Mouse (Mus musculus) layer of hippocampus, postnatal 36 days (tissue): ENCODE measurements around the gene Wiz. TPM values are rescaled to one million over a fixed set of nuclear protein-coding genes. Genes with fewer than 3 reads are reported as not detected.

Source experiments
- DNase-seq, 2 experiments: peaks; one replicate each; pipeline ENCODE4 v3.0.0; 2022
- total RNA-seq, 2 experiments: library from RNA; stranded (reverse); gene quantifications; 2 replicates each; pipeline ENCODE4 v1.2.3; 2021

The Wiz gene
- total RNA-seq = 10 to 100 TPM; 48.8 to 49.4 TPM

- DNase-seq = peak; percentile 92
Measured at GRCm38 (mm10) chr17:32389101-32389659, at the start of gene Wiz. Gene Wiz, minus strand, starts transcription at chr17:32389439.

GRCm38 (mm10) chr17:32437106-32437505 is 47.9 kb upstream of the Wiz start:
- no peak for DNase-seq

GRCm38 (mm10) chr17:32435151-32435550 is 45.9 kb upstream of the Wiz start:
- no peak for DNase-seq

- DNase-seq = no peak
Measured at GRCm38 (mm10) chr17:32434324-32434723, 45.1 kb upstream of the Wiz start.

- no peak for DNase-seq
Measured at GRCm38 (mm10) chr17:32431972-32432371, 42.7 kb upstream of the Wiz start.

- DNase-seq = no peak
Measured at GRCm38 (mm10) chr17:32426610-32427009, 37.4 kb upstream of the Wiz start.

- no peak for DNase-seq
Measured at GRCm38 (mm10) chr17:32424034-32424433, 34.8 kb upstream of the Wiz start, which contains the start of gene Pglyrp2. Gene Pglyrp2, minus strand, starts transcription at chr17:32424167.

GRCm38 (mm10) chr17:32420781-32421180 is 31.5 kb upstream of the Wiz start:
- DNase-seq = no peak

GRCm38 (mm10) chr17:32419989-32420388 is 30.8 kb upstream of the Wiz start:
- DNase-seq = no peak

- DNase-seq = no peak
Measured at GRCm38 (mm10) chr17:32416771-32417170, 27.5 kb upstream of the Wiz start.

- no peak for DNase-seq
Measured at GRCm38 (mm10) chr17:32415417-32416020, 26.3 kb upstream of the Wiz start.

GRCm38 (mm10) chr17:32411898-32412297 is 22.7 kb upstream of the Wiz start:
- no peak for DNase-seq

- no peak for DNase-seq
Measured at GRCm38 (mm10) chr17:32403417-32403816, 14.2 kb upstream of the Wiz start, which contains the start of gene Rasal3. Gene Rasal3, minus strand, starts transcription at chr17:32403583.

- no peak for DNase-seq
Measured at GRCm38 (mm10) chr17:32402779-32403157, 13.5 kb upstream of the Wiz start.

- DNase-seq = no peak
Measured at GRCm38 (mm10) chr17:32402011-32402778, 13.0 kb upstream of the Wiz start.

- DNase-seq = no peak
Measured at GRCm38 (mm10) chr17:32396266-32396665, 7.0 kb upstream of the Wiz start.

- DNase-seq = no peak
Measured at GRCm38 (mm10) chr17:32393944-32394343, 4.7 kb upstream of the Wiz start.

- peak in 1 of 2 experiments; percentile 30 for DNase-seq
Measured at GRCm38 (mm10) chr17:32388370-32389100, 704 bp downstream of the Wiz start.

- DNase-seq = no peak
Measured at GRCm38 (mm10) chr17:32387986-32388369, 1.3 kb downstream of the Wiz start.

- DNase-seq = peak in 1 of 2 experiments; percentile 26
Measured at GRCm38 (mm10) chr17:32386659-32387432, 2.4 kb downstream of the Wiz start.

GRCm38 (mm10) chr17:32383661-32384060 is 5.6 kb downstream of the Wiz start:
- DNase-seq = no peak

- peak in 1 of 2 experiments; percentile 52 for DNase-seq
Measured at GRCm38 (mm10) chr17:32382576-32382975, 6.7 kb downstream of the Wiz start.
